Mouse (Mus musculus) lung, embryonic 15.5 days (tissue): Measurements from ENCODE around the gene Snrpa1. TPM values are rescaled to one million over a fixed set of nuclear protein-coding genes. Genes with fewer than 3 reads are reported as not detected.
A peak's percentile ranks its signal among the peaks of the same experiment; 100 is the strongest.

ENCODE experiments used
- ATAC-seq: fragments of 200-750 bp; cut with Nextera tagmentation; 2 replicates; pipeline ENCODE4 v1.8.0; 2017; ENCODE audit warnings: moderate number of reproducible peaks, borderline replicate concordance; ENCODE audit not compliant: low FRiP score, low TSS enrichment; ENCODE audit errors: extremely low read depth
- H3K27ac ChIP-seq: fragments of 300-500 bp; sonication (generic); 2 replicates; pipeline ENCODE4 v1.5.1; 2015; ENCODE audit warnings: moderate library complexity, mild to moderate bottlenecking, inconsistent platforms
- H3K27me3 ChIP-seq: fragments of 300-500 bp; sonication (generic); 2 replicates; pipeline ENCODE4 v1.6.1; 2015; ENCODE audit warnings: inconsistent platforms
- H3K36me3 ChIP-seq: fragments of 300-500 bp; sonication (generic); 2 replicates; pipeline ENCODE4 v1.6.1; 2015; ENCODE audit warnings: inconsistent platforms
- H3K4me1 ChIP-seq: fragments of 300-500 bp; sonication (generic); 2 replicates; pipeline ENCODE4 v1.6.1; 2015; ENCODE audit warnings: inconsistent platforms
- H3K4me2 ChIP-seq: fragments of 300-500 bp; sonication (generic); 2 replicates; pipeline ENCODE4 v1.6.1; 2015; ENCODE audit warnings: inconsistent platforms, mild to moderate bottlenecking, moderate library complexity
- H3K4me3 ChIP-seq: fragments of 300-500 bp; sonication (generic); 2 replicates; pipeline ENCODE4 v1.5.1; 2015; ENCODE audit warnings: mild to moderate bottlenecking, inconsistent platforms
- H3K9ac ChIP-seq: fragments of 300-500 bp; sonication (generic); 2 replicates; pipeline ENCODE4 v1.6.1; 2015; ENCODE audit warnings: inconsistent platforms
- H3K9me3 ChIP-seq: fragments of 300-500 bp; sonication (generic); 2 replicates; pipeline ENCODE4 v1.6.1; 2016; ENCODE audit warnings: inconsistent platforms
- WGBS: fragments of 180-500 bp; shearing (Covaris S2); methylation state at CpG from one replicate; pipeline ENCODE4 v1.1.7; 2015; 5-methylcytosine and 5-hydroxymethylcytosine counted together
- polyA plus RNA-seq: library from polyadenylated mRNA; unstranded; fragments of >200 nt; fragmentation: Nextera tagmentation; extraction: Ambion mirVana; gene quantifications from 2 replicates; pipeline ENCODE4 v1.2.1, GENCODE M21; 2015

Snrpa1 gene
- polyA plus RNA-seq, 1 experiment from 2014 or later: 177 TPM

GRCm38 (mm10) chr7:66107930-66108329, 49.1 kb downstream of the Snrpa1 start:
- WGBS: 9% methylated on average over 7 of the region's 7 CpGs

GRCm38 (mm10) chr7:66108961-66109854, 50.4 kb downstream of the Snrpa1 start, which contains the start of gene Chsy1:
Gene Chsy1, plus strand, starts transcription at chr7:66109515.
- H3K27me3 ChIP-seq: no peaks in the 10 kb centered on the region
- H3K9me3 ChIP-seq: no peaks in the 10 kb centered on the region
- peak within 1 kb of the TSS; percentile 71 for H3K9ac ChIP-seq
- peak; percentile 86 for ATAC-seq
- H3K27ac ChIP-seq: peak within 1 kb of the TSS; percentile 91
- under 1% methylated on average over 99 of the region's 123 CpGs for WGBS
- peak within 1 kb of the TSS; percentile 71 for H3K4me2 ChIP-seq
- H3K4me3 ChIP-seq: peak within 1 kb of the TSS; percentile 91
- no peaks in the 10 kb centered on the region for H3K36me3 ChIP-seq
- H3K4me1 ChIP-seq: peaks cover 58% of the 10 kb centered on the region

More at GRCm38 (mm10) chr7:66107930-66108329, 49.1 kb downstream of the Snrpa1 start:
- Histone ChIP-seq H3K4me1 (peaks cover 48% of the 10 kb centered on the region), H3K9ac (no peak overlapping the region), H3K9me3 (no peaks in the 10 kb centered on the region), H3K36me3 (no peaks in the 10 kb centered on the region), H3K27me3 (no peaks in the 10 kb centered on the region), H3K4me2 (no peak overlapping the region; the same call in 1 of the 2 replicates), H3K27ac (no peak overlapping the region), H3K4me3 (no peak overlapping the region)
- no peak for ATAC-seq

DNA sequence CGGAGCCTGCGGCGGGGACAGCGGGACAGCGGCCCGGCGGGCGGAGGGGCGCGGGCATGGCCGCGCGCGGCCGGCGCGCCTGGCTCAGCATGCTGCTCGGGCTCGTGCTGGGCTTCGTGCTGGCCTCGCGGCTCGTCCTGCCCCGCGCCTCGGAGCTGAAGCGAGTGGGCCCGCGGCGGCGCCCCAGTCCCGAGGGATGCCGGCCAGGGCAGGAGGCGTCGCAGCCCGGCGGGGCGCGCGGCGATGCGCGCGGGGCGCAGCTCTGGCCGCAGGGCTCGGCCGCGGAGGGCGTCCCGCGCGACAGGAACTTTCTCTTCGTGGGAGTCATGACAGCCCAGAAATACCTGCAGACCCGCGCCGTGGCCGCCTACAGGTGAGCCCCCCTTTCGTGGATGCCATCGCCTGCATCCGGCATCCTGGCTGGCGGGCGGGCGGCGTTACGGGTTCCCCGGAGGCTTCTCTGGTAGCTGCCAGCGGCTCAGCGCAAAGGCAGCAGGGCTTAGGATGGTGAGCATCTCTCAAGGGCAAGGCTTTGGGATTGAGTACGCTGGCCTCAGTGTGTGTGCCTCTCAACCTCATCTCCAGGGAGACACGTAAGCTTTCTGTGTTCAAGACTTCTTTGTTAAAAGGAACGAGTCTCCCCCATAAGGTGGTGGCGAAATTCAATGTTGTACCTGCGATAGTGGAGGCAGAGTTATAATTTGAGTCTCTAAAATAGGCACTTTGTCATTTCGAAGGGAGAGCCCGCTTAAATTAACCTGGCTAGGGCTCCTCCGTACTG, 51.2 kb downstream of the Snrpa1 start:
- Histone ChIP-seq H3K36me3 (no peaks in the 10 kb centered on the region), H3K27ac (peak overlapping the region; percentile 91), H3K27me3 (no peaks in the 10 kb centered on the region), H3K9ac (peak overlapping the region; percentile 71), H3K4me1 (peaks cover 66% of the 10 kb centered on the region), H3K9me3 (no peaks in the 10 kb centered on the region), H3K4me3 (peak overlapping the region; percentile 91), H3K4me2 (peak overlapping the region; percentile 71)
- ATAC-seq: 0 out of 2 replicates have a peak, but pooled peaks have one; percentile 31
- under 1% methylated on average over 49 of the region's 77 CpGs for WGBS

DNA sequence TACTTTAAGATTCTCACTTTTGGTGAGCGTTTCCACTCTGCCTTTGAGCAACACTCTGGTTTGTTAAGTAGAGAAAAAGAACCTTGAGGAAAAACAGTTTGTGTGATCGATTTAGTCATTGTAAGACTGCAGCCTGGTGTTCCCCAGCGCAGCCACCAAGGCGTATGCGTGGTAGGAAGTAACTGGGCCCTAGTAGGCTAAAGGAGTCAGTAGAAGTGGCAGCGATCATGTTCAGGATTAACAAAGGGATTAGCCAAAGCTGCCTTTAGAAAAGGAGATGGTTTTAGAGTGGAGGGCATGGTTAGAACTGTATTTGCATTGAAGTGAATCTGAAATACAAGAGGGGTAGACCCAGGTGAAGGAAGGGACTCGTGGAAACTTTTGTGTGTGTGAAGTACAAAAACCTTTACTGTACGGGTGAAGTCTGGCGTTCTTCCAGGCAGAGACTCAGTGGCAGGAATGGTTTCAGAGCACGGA, 51.9 kb downstream of the Snrpa1 start:
- Histone ChIP-seq H3K36me3 (no peaks in the 10 kb centered on the region), H3K4me2 (peak overlapping the region; percentile 71), H3K4me3 (peak overlapping the region; percentile 91), H3K27ac (peak overlapping the region; percentile 91), H3K9me3 (no peaks in the 10 kb centered on the region), H3K9ac (peak overlapping the region; percentile 71), H3K4me1 (peaks cover 67% of the 10 kb centered on the region), H3K27me3 (no peaks in the 10 kb centered on the region)
- under 1% methylated on average over 10 of the region's 10 CpGs for WGBS
- no peak for ATAC-seq

- Histone ChIP-seq H3K4me2 (peak overlapping the region; percentile 71), H3K9me3 (no peaks in the 10 kb centered on the region), H3K4me3 (peak overlapping the region; percentile 91), H3K9ac (peak overlapping the region; percentile 71; the same call in 1 of the 2 replicates), H3K36me3 (no peaks in the 10 kb centered on the region), H3K27me3 (no peaks in the 10 kb centered on the region), H3K27ac (0 out of 2 replicates have a peak overlapping the region, but pooled peaks have one; percentile 91), H3K4me1 (peaks cover 69% of the 10 kb centered on the region)
- ATAC-seq: no peak
- 45% methylated on average over 10 of the region's 10 CpGs for WGBS
Measured at GRCm38 (mm10) chr7:66111211-66111610, 52.4 kb downstream of the Snrpa1 start.

- Histone ChIP-seq H3K36me3 (no peaks in the 10 kb centered on the region), H3K9me3 (no peaks in the 10 kb centered on the region), H3K27me3 (no peaks in the 10 kb centered on the region), H3K9ac (no peak overlapping the region), H3K27ac (no peak overlapping the region), H3K4me2 (no peak overlapping the region), H3K4me3 (no peak overlapping the region), H3K4me1 (peaks cover 71% of the 10 kb centered on the region)
- 81% methylated on average over 3 of the region's 3 CpGs for WGBS
- ATAC-seq: no peak
Measured at GRCm38 (mm10) chr7:66113561-66113960, 54.8 kb downstream of the Snrpa1 start.

GRCm38 (mm10) chr7:66115821-66116343, 57.1 kb downstream of the Snrpa1 start:
- Histone ChIP-seq H3K36me3 (no peaks in the 10 kb centered on the region), H3K4me3 (no peak overlapping the region), H3K9me3 (no peaks in the 10 kb centered on the region), H3K9ac (no peak overlapping the region), H3K4me2 (0 out of 2 replicates have a peak overlapping the region, but pooled peaks have one; percentile 5), H3K27me3 (no peaks in the 10 kb centered on the region), H3K4me1 (peaks cover 86% of the 10 kb centered on the region), H3K27ac (no peak overlapping the region)
- 57% methylated on average over 11 of the region's 11 CpGs for WGBS
- no peak for ATAC-seq

- Histone ChIP-seq H3K27me3 (no peaks in the 10 kb centered on the region), H3K36me3 (no peaks in the 10 kb centered on the region), H3K4me2 (peak overlapping the region; percentile 11; the same call in 1 of the 2 replicates), H3K9ac (no peak overlapping the region), H3K9me3 (no peaks in the 10 kb centered on the region), H3K4me1 (peaks cover 87% of the 10 kb centered on the region), H3K27ac (peak overlapping the region; percentile 47), H3K4me3 (no peak overlapping the region)
- peak; percentile 69 for ATAC-seq
- WGBS: 50% methylated on average over 8 of the region's 8 CpGs
Measured at GRCm38 (mm10) chr7:66116906-66117482, 58.2 kb downstream of the Snrpa1 start.

- ATAC-seq: no peak
- 78% methylated on average over 3 of the region's 3 CpGs for WGBS
- Histone ChIP-seq H3K27me3 (no peaks in the 10 kb centered on the region), H3K36me3 (no peaks in the 10 kb centered on the region), H3K27ac (no peak overlapping the region), H3K4me3 (no peak overlapping the region), H3K9ac (no peak overlapping the region), H3K4me1 (peaks cover 84% of the 10 kb centered on the region), H3K9me3 (no peaks in the 10 kb centered on the region), H3K4me2 (no peak overlapping the region)
Measured at GRCm38 (mm10) chr7:66118046-66118445, 59.2 kb downstream of the Snrpa1 start.

- no peaks in the 10 kb centered on the region for H3K9me3 ChIP-seq
- no peaks in the 10 kb centered on the region for H3K27me3 ChIP-seq
- H3K27ac ChIP-seq: no peak overlapping the region
- 85% methylated on average over 7 of the region's 7 CpGs for WGBS
- no peaks in the 10 kb centered on the region for H3K36me3 ChIP-seq
- H3K4me2 ChIP-seq: no peak overlapping the region
- no peak for ATAC-seq
- H3K4me1 ChIP-seq: peaks cover 76% of the 10 kb centered on the region
- H3K4me3 ChIP-seq: no peak overlapping the region
- no peak overlapping the region for H3K9ac ChIP-seq
Measured at GRCm38 (mm10) chr7:66118796-66119195, 60.0 kb downstream of the Snrpa1 start.

DNA sequence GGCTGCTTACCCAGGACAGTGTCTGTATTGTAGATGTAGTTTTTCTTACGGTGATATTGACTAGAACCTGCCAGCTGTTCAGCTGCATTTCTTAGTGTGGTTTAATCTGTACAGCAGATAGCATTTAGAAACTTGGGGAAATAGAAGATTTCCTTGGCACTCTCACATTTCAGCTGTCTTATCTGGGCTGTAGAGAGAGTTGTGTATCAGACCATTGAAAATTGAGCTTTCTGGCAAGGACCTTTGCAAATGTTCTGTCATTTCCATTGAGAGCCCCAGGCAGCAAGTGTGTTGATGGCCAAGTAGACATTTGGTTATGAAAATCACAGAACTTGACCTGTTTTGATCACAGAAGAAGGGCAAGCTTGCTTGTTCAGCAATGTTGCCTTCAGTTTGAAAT, 61.3 kb downstream of the Snrpa1 start:
- Histone ChIP-seq H3K4me1 (peaks cover 74% of the 10 kb centered on the region), H3K27me3 (no peaks in the 10 kb centered on the region), H3K9me3 (no peaks in the 10 kb centered on the region), H3K27ac (no peak overlapping the region), H3K4me2 (no peak overlapping the region), H3K9ac (no peak overlapping the region), H3K4me3 (no peak overlapping the region), H3K36me3 (0 out of 2 replicates have a peak, but pooled peaks cover under 1% of the 10 kb centered on the region)
- no peak for ATAC-seq
- WGBS: 43% methylated on average over 1 of the region's 1 CpGs
